Mouse (Mus musculus) cortical plate, adult 2 months (tissue): ENCODE results near the gene Fam129b. TPM values are rescaled to one million over a fixed set of nuclear protein-coding genes. Genes with fewer than 3 reads are reported as not detected.
A peak's percentile ranks its signal among the peaks of the same experiment; 100 is the strongest.

Experiments
- H3K27ac ChIP-seq: fragments of 200-500 bp; 2 replicates; pipeline ENCODE4 v1.5.1; 2012; ENCODE audit warnings: low read length, control low read depth, inconsistent platforms; ENCODE audit not compliant: insufficient read depth
- H3K4me1 ChIP-seq: fragments of 200-500 bp; 2 replicates; pipeline ENCODE4 v1.6.1; 2011; ENCODE audit warnings: low read length; ENCODE audit not compliant: control insufficient read depth, insufficient read depth
- H3K4me3 ChIP-seq: fragments of 200-500 bp; 2 replicates; pipeline ENCODE4 v1.5.1; 2011; ENCODE audit warnings: mild to moderate bottlenecking, low read length, control low read depth; ENCODE audit not compliant: insufficient read depth
- CTCF ChIP-seq: fragments of 200-500 bp; IDR thresholded peaks from 2 replicates; pipeline ENCODE4 v1.5.1; 2011; ENCODE audit warnings: mild to moderate bottlenecking, control low read depth, low read length; ENCODE audit not compliant: insufficient read depth; ENCODE audit errors: extremely low read depth
- POLR2A ChIP-seq: fragments of 200-500 bp; IDR thresholded peaks from 2 replicates; pipeline ENCODE4 v1.6.1; 2011; ENCODE audit warnings: mild to moderate bottlenecking, low read length, control low read depth; ENCODE audit not compliant: insufficient read depth; ENCODE audit errors: extremely low read depth
- polyA plus RNA-seq: library from polyadenylated mRNA; depleted of rRNA; stranded (reverse); fragments of >200 nt; gene quantifications from 2 replicates; pipeline ENCODE4 v1.2.3, GENCODE M21; 2012

The Fam129b gene
- polyA plus RNA-seq, 1 experiment = 29.0 TPM

DNA sequence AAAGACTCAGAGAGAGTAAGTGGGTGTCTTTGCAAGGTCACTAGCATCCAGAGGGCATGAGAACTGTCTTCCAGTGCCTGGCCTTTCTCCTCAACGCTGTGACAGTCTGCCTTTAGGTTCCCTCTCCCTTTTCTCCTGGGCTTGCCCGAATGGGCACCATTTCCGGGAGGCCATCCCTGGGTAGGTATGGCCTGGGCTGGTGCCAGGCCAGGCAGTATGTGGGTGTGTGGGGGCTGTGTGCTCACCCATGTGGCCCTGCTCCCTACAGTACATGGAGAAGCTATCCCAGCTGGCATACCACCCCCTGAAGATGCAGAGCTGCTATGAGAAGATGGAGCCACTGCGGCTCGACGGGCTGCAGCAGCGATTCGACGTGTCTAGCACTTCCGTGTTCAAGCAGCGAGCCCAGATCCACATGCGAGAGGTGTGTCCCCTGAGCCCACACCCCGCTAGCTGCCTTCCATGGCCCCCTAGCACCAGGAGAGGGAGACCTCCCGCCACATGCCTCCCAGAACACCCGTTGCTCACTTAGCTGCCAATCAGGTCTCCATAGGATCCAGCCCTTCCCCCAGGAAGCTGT lies 46.0 kb downstream of the Fam129b start:
- Histone ChIP-seq H3K4me1 (peaks cover 5% of the 10 kb centered on the region; the same call in 1 of the 2 replicates), H3K4me3 (no peak overlapping the region), H3K27ac (no peak overlapping the region)
- TF ChIP-seq POLR2A (no peak), CTCF (no peak)

DNA sequence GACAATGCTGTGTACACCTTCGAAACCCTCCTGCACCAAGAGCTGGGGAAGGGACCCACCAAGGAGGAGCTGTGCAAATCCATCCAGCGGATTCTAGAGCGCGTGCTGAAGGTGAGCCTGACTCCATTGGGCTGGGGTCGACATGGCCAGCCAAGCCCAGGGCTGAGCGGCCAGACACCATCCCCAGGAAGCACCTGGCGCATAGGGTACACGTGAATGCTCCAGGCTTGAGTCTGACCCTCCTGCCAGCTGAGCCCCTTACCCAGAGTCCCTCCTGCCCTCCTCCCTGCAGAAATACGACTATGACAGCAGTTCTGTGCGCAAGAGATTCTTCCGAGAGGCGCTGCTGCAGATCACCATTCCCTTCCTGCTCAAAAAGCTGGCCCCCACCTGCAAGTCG lies 46.6 kb downstream of the Fam129b start:
- H3K4me1 ChIP-seq = 0 out of 2 replicates have a peak, but pooled peaks cover 2% of the 10 kb centered on the region
- no peak for TF ChIP-seq POLR2A
- no peak for TF ChIP-seq CTCF
- H3K27ac ChIP-seq = no peak overlapping the region
- H3K4me3 ChIP-seq = no peak overlapping the region

DNA sequence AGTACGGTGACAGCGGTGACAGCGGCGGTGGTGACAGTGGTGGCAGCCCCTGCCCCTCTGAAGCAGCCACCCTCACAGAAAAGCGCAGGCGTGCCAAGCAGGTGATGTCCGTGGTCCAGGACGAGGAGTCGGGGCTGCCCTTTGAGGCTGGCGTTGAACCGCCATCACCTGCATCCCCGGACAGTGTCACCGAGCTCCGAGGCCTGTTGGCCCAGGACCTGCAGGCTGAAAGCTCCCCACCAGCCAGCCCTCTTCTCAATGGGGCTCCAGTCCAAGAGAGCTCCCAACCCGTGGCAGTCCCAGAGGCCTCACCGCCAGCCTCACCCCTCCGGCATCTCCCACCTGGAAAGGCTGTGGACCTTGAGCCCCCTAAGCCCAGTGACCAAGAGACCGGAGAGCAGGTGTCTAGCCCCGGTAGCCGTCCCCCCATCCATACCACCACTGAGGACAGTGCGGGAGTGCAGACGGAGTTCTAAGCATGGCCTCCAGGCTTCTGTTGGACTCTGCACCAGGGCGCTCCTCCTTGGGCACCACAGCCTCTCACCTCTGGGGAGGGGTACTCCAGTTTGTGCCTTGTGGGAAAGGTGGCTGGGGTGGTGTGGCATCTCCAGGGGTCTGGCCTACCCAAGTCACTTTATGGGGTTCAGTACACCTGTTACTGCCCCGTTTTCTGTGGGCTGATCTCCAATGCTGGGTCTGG lies 47.8 kb downstream of the Fam129b start:
- no peak for TF ChIP-seq POLR2A
- no peak for TF ChIP-seq CTCF
- H3K4me3 ChIP-seq = no peak overlapping the region

DNA sequence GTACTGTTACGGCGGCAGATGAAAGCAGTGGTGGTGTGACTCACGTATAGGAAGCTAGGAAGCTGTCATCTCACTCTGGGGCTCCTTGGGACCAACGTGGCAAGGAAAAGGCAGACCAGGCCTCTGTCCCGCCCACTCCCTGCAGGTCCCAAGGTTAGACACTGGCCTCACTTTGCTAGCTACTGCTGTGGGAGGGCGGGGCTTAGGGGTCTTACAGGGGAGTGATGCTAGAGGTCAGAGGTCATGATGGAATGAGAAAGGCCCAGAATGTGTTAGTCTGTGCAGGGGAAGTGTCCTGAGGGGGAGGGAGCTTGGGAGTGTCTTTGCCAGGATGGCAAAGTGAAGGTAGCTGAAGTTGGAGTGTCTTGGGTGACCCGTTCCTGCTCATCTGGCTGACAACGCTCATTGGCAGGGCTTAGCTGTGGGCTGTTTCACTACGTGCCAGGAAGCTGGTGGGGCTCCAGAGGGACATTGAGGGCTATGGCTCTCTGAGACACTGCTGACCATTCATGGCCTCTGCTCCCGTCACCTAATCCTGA lies 48.5 kb downstream of the Fam129b start:
- H3K4me1 ChIP-seq = no peaks in the 10 kb centered on the region
- H3K4me3 ChIP-seq = no peak overlapping the region
- no peak overlapping the region for H3K27ac ChIP-seq
- TF ChIP-seq POLR2A (no peak), CTCF (no peak)

More for the DNA sequence above, 47.8 kb downstream of the Fam129b start:
- Histone ChIP-seq H3K4me1 (no peaks in the 10 kb centered on the region), H3K27ac (no peak overlapping the region)

DNA sequence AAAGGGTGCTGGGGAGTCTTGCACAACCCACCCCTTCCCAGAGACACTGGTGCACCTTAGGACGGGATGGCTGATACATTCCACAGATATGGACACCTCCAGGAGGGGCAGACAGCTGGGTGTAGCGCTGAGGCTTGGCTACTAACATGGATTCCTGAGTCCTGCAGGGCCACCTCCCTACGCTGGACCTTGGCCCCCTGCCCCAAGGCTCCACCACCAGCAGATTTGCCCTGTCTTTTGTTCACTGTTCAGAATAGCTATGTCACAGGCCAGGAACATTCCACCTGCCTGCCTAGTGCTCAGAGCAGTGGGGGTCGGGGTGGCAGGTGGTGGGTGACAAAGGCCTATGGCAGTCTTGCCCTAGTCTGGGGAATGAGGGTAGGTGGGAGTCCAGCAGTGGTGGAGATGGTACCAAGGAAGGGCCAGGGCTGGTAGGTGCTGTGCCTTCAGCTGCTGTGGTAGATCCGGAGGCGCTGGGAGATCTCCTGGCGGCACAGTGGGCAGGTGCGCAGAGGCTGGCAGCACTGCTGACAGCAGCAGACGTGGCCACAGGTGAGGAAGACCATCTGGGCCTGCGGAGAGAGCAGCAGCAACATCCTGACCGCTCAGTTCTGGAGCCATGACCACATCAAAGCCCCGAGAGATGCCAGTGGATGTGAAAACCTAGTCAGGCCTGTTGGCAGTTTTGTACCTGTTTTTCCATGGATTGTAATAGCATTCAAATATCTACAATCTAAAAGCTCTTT lies 50.6 kb downstream of the Fam129b start:
- Histone ChIP-seq H3K27ac (no peak overlapping the region), H3K4me3 (no peak overlapping the region), H3K4me1 (no peaks in the 10 kb centered on the region)
- TF ChIP-seq POLR2A = no peak
- TF ChIP-seq CTCF = no peak

DNA sequence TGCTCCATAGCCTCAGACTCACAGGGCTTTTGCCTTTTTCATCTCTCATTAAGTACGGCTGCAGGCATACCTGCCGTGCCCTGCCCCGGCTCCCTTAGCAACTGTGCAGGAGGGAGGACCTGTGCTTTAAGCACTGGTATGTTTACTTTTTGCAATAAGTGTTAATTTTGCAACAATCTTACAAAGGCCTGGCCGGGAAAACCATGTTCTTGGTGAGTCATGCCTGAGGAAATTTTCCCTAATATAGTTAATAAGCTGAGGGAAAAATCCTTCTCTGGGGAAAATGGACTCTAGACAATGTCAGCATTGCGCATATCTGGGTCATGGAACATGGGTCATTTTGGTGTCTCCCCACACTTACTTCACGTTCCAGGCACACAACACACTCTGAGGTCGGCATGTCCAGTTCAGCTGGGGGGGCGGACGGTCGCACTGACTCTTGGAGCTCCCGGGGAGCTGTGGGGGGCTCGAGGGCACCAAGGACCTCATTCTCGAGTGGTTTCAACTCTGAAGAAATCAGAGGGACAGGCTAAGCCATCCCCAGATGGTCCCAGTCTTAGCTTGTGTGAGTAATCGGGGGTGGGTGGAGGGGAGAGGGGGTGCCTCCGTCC lies 51.8 kb downstream of the Fam129b start:
- TF ChIP-seq CTCF (no peak), POLR2A (no peak)
- Histone ChIP-seq H3K4me3 (no peak overlapping the region), H3K4me1 (no peaks in the 10 kb centered on the region), H3K27ac (no peak overlapping the region)

DNA sequence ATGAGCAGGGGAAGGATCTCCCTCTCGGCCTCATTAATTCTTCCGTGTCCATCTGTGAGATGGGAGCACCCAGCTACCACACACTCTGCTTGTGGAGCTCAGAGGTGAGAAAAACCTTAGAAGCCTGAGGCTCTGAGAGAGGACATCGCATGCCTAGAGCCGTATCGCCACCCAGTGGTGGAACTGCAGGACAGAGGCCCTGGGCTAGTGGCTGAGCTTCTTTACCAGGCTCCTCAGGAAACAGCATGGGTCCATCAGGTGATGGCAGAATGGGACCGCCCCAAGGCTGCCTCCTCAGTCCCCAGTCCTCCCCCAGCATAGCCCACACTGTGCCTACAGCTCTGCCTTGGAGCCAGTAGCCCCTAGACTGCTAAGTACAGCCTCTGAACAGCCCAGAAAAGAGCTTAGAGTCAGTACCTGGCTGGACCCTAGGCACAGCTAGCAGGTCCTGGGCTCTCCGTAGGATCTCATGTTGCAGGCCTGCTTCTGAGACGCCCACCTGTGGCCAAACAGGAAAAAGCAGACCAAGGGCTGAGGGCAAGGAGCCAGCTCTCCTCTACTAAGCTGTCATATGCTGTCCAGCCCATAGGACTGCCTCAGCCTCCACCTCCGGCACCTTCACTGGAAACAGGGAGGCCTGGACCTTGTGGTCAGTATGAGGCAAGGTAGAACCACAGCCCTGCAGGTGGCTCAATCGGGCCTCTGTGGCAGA lies 52.5 kb downstream of the Fam129b start:
- TF ChIP-seq CTCF (peak; percentile 91), POLR2A (no peak)
- Histone ChIP-seq H3K4me3 (no peak overlapping the region), H3K27ac (no peak overlapping the region), H3K4me1 (no peaks in the 10 kb centered on the region)

DNA sequence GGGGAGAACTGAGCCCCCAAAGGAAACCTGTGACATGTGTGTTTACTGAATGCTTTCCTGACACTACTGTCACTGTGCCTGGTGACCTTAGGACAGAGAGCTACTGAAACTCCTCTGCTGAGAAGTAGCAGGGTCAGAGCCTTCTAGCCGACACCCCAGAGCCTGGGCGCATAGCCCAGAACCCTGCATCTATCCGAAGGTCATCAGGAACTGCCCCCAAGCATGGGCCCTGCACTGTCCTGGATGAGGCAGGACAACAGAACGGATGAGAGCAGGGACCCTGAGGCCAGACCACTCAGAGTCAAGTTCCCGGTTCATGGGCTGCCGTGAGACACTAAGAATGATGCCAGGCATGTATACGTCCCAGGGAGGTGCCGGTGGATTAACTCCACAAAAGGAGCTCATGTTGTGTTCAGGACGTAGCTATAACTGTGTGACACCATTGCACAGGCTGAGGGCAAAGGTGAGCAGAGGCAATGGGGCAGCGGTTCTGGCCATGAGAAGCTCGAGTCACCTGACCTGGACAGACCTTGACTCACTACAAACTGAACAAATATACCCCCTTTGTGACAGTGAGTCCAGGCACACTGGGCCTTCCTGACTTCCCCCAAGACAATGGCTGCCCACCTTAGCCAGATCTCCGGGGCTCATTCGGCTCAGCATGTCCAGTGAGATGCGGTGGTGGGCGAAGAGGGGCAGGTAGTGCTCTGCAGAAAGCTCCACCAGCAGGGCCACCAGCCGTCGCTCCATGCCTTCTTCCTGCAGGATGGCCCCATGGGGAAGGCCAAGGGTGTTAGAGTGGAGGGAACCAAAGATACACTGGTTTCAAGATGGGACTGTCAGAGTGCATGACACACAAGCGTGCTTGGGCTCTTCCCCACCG lies 53.3 kb downstream of the Fam129b start:
- H3K4me1 ChIP-seq = no peaks in the 10 kb centered on the region

More for the DNA sequence above, 53.3 kb downstream of the Fam129b start:
- H3K4me3 ChIP-seq = no peak overlapping the region
- no peak overlapping the region for H3K27ac ChIP-seq
- no peak for TF ChIP-seq CTCF
- TF ChIP-seq POLR2A = no peak
